Mouse (Mus musculus) embryonic fibroblast, embryonic 13.5 days (primary cell): ENCODE measurements around the gene Hps5. TPM values are rescaled to one million over a fixed set of nuclear protein-coding genes. Genes with fewer than 3 reads are reported as not detected.
A peak's percentile ranks its signal among the peaks of the same experiment; 100 is the strongest.
"Not testable (repeated sequence)": the region's sequence is repeated elsewhere in the genome, so short reads cannot be mapped to it uniquely, and the experiment has no call there.

ENCODE experiments used
- H3K27ac ChIP-seq: 2 replicates; pipeline ENCODE4 v1.5.1; 2012; ENCODE audit warnings: low read length, control low read depth, inconsistent platforms; ENCODE audit not compliant: insufficient read depth
- H3K4me1 ChIP-seq: 2 replicates; pipeline ENCODE4 v1.6.1; 2011; ENCODE audit warnings: low read length; ENCODE audit not compliant: control insufficient read depth, insufficient read depth
- H3K4me3 ChIP-seq: 2 replicates; pipeline ENCODE4 v1.5.1; 2011; ENCODE audit warnings: mild to moderate bottlenecking, control low read depth, low read length; ENCODE audit not compliant: insufficient read depth
- CTCF ChIP-seq: IDR thresholded peaks from 2 replicates; pipeline ENCODE4 v1.5.1; 2011; ENCODE audit warnings: mild to moderate bottlenecking, control low read depth, low read length, moderate library complexity, borderline replicate concordance; ENCODE audit not compliant: insufficient read depth
- POLR2A ChIP-seq: IDR thresholded peaks from 2 replicates; pipeline ENCODE4 v1.6.1; 2011; ENCODE audit warnings: low read depth, mild to moderate bottlenecking, control low read depth, low read length, moderate library complexity
- polyA plus RNA-seq: library from polyadenylated mRNA; stranded (reverse); fragments of >200 nt; gene quantifications from 2 replicates; pipeline ENCODE4 v1.2.4, GENCODE M21; 2011; ENCODE audit warnings: low read depth; ENCODE audit not compliant: missing spikeins, insufficient read length

Hps5 gene
- polyA plus RNA-seq, 1 experiment, result 25.9 TPM

GRCm38 (mm10) chr7:46770706-46771105, 25.2 kb downstream of the Hps5 start:
- H3K4me3 ChIP-seq, result no peak overlapping the region
- H3K27ac ChIP-seq, result no peak overlapping the region
- peak; percentile 87; the same call in 1 of the 2 replicates for TF ChIP-seq CTCF
- TF ChIP-seq POLR2A, result no peak
- no peaks in the 10 kb centered on the region for H3K4me1 ChIP-seq

- Histone ChIP-seq H3K4me1 (no peaks in the 10 kb centered on the region), H3K27ac (no peak overlapping the region), H3K4me3 (no peak overlapping the region)
- TF ChIP-seq CTCF (no peak), POLR2A (no peak)
Observed at GRCm38 (mm10) chr7:46768451-46768850, 27.4 kb downstream of the Hps5 start.

- no peak for TF ChIP-seq POLR2A
- TF ChIP-seq CTCF, result no peak
- Histone ChIP-seq H3K4me3 (no peak overlapping the region), H3K4me1 (no peaks in the 10 kb centered on the region), H3K27ac (no peak overlapping the region)
Observed at GRCm38 (mm10) chr7:46767371-46767770, 28.5 kb downstream of the Hps5 start.

DNA sequence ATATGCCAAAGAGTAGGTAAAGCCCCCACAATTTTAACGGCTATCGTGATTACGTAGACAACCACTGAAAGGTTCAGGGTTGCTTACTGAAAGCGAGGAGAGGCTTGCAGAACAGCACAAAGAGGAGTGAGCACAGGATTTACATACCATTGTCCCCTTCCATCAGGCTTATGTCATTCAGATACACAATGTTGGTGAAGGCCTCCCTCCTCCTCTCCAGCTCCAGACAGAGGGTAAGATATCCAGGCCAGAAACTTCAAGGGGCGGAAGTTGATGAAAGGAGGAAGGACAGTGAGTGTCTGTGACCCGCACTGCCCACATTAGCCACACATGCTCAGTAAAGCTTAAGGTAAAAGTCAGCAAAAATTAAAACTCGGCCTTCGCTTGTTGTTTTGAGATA, 31.2 kb downstream of the Hps5 start:
- Histone ChIP-seq H3K4me3 (no peak overlapping the region), H3K27ac (no peak overlapping the region), H3K4me1 (peaks cover 5% of the 10 kb centered on the region; the same call in 1 of the 2 replicates)
- TF ChIP-seq CTCF (no peak), POLR2A (no peak)

- H3K4me3 ChIP-seq, result no peak overlapping the region
- no peak overlapping the region for H3K27ac ChIP-seq
- no peak for TF ChIP-seq POLR2A
Observed at GRCm38 (mm10) chr7:46762601-46763000, 33.3 kb downstream of the Hps5 start.

DNA sequence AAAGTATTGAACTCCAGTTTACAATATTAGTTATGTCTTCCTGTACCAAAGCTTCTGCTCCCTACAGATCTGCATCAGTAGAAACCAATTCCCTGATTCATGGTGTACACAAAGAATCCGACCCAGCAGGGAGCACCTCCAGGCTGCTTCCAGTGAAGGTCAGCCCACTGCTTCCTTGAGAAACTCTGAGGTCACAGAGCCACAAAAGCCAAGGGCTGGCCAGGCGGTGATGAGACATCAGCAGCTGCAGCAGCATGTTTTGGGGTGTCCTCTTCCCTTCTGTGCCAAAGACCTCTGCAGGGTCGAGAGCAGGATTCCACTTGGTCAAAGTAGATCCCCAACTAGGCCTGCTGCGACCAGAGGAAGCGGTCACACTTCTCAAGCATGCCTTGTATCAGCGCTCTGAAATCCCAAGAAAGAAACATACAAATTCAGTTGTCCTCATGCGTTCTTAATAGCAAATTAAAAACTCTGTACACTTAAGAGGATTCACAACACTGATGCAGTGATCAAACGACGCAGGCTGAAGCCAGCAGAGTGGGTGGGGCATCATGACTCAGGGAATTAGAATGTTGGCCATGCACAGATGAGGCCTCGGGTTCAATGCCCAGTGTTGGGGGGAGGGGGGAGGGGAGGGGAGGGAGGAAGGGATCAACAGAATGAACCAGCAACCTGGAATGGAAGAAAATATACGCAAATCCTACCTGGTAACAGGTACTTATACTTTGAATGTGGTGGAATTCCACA, 34.6 kb downstream of the Hps5 start:
- H3K4me1 ChIP-seq, result peaks cover 5% of the 10 kb centered on the region; the same call in 1 of the 2 replicates
- TF ChIP-seq POLR2A, result no peak
- no peak for TF ChIP-seq CTCF
- no peak overlapping the region for H3K4me3 ChIP-seq
- no peak overlapping the region for H3K27ac ChIP-seq

More at GRCm38 (mm10) chr7:46762601-46763000, 33.3 kb downstream of the Hps5 start:
- H3K4me1 ChIP-seq, result peaks cover 5% of the 10 kb centered on the region; the same call in 1 of the 2 replicates

DNA sequence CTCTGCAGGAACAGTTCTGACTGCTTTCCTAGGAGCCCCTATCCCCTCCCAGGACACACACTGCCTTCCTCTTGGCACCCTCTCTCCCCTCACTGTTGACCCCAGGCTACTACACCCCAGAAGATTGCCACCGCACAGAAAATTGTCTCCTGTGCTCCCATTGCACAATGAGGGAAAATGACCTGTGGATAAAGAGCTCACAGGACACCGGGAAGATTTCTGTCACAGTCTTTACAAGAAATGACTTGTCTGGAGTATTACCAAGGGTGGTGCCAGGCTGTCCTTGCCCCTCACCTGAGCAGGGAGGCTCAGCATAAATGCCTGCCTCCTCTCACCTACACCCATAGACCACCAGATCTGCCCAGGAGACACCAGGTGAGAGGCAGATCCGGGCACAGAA, 44.4 kb downstream of the Hps5 start, which contains the start of gene Saa2:
Gene Saa2, plus strand, starts transcription at position 301 of the 400 bp plus-strand sequence.
- H3K4me1 ChIP-seq, result no peaks in the 10 kb centered on the region
- TF ChIP-seq CTCF (no peak), POLR2A (no peak)
- no peak within 1 kb of the TSS for H3K4me3 ChIP-seq
- no peak within 1 kb of the TSS for H3K27ac ChIP-seq

- no peak overlapping the region for H3K4me3 ChIP-seq
- H3K27ac ChIP-seq, result no peak overlapping the region
- TF ChIP-seq POLR2A (no peak), CTCF (no peak)
- no peaks in the 10 kb centered on the region for H3K4me1 ChIP-seq
Observed at GRCm38 (mm10) chr7:46748459-46748858, 47.4 kb downstream of the Hps5 start.

- Histone ChIP-seq H3K4me1 (no peaks in the 10 kb centered on the region), H3K4me3 (no peak overlapping the region), H3K27ac (no peak overlapping the region)
- TF ChIP-seq CTCF (no peak), POLR2A (no peak)
Observed at GRCm38 (mm10) chr7:46746381-46746780, 49.5 kb downstream of the Hps5 start.

DNA sequence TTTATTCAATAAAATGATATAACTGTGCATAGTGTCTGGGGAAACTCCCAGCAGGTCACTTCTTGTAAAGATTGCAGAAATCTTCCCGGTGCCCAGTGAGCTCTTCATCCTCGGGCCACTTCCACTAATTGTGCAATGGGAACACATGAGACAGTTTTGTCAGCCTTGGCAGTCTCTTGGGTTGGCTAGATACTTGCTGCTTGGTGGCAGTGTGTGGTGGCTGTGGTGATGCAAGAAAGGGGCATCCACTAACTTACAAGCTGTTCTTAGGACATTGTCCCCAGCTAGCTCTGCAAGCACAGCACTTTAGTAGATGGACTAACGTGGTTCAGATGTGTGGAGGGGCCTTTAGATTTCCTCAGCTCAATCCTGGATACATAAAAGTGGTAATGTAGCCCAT, 50.0 kb downstream of the Hps5 start:
- H3K4me3 ChIP-seq, result no peak overlapping the region
- H3K4me1 ChIP-seq, result no peaks in the 10 kb centered on the region
- no peak overlapping the region for H3K27ac ChIP-seq
- TF ChIP-seq POLR2A (no peak), CTCF (no peak)

DNA sequence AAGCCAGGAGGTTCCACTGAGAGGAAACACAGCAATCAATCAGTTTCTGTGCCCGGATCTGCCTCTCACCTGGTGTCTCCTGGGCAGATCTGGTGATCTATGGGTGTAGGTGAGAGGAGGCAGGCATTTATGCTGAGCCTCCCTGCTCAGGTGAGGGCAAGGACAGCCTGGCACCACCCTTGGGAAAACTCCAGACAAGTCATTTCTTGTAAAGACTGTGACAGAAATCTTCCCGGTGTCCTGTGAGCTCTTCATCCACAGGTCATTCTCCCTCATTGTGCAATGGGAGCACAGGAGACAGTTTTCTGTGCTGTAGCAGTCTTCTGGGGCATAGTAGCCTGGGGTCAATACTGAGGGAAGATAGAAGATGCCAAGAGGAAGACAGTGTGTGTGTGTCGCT, 53.0 kb downstream of the Hps5 start, which contains the start of gene Saa1:
Gene Saa1, minus strand, starts transcription at position 101 of the 400 bp plus-strand sequence.
- not testable (repeated sequence) for H3K4me1 ChIP-seq, H3K27ac ChIP-seq, H3K4me3 ChIP-seq

DNA sequence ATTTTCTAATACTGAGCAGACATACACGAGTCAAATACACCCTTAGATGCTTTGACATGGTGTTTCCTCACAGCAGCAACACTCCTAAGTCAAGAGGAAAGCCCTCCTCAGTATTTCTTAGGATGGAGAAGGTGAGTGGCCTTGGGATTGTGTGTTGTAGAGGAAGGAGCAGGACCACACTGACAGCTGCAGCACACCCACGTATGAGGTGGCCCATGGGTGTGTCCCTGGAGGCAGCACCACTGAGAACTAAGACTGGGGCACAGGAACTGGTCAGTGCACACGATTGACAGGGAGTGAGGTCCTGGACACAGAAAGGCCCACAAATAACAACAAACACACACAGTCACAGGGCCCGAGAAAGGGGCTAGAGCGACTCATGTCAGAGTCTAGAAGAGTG, 55.8 kb downstream of the Hps5 start:
- not testable (repeated sequence) for H3K27ac ChIP-seq, H3K4me1 ChIP-seq, H3K4me3 ChIP-seq
